In genomic region chr13:46273453-46274110, GRCm38 (mm10) we compare ENCODE assay signal across 8 mouse cellular contexts. TPM values are rescaled to one million over a fixed set of nuclear protein-coding genes. Genes with fewer than 3 reads are reported as not detected.
DNase-seq lines count a peak whose midpoint lies in the region; ATAC-seq lines count a peak whose summit lies in the region.

Gene Stmnd1, plus strand, starts transcription at chr13:46273721.

- peaks cover 23% of the 10 kb centered on the region for H3K4me1 ChIP-seq in heart, embryonic 12.5 days (replicated peaks)
- peaks cover 5% of the 10 kb centered on the region; the same call in 1 of the 2 replicates for H3K4me1 ChIP-seq in limb, embryonic 11.5 days (ENCODE audit: control insufficient read depth, insufficient read depth, low read length)
- H3K4me1 ChIP-seq in neural tube, embryonic 13.5 days (replicated peaks), result peaks cover 25% of the 10 kb centered on the region

- no peaks in the 10 kb centered on the region for H3K27me3 ChIP-seq in heart, embryonic 12.5 days (replicated peaks)
- H3K27me3 ChIP-seq in limb, embryonic 11.5 days (ENCODE audit: control insufficient read depth, insufficient read depth, low read length), result no peaks in the 10 kb centered on the region
- H3K27me3 ChIP-seq in neural tube, embryonic 13.5 days, result no peaks in the 10 kb centered on the region

- no peak; the same call in 1 of the 2 replicates for ATAC-seq in heart, embryonic 12.5 days (ENCODE audit: insufficient number of reproducible peaks, low FRiP score)
- no peak for ATAC-seq in limb, embryonic 11.5 days (ENCODE audit: insufficient number of reproducible peaks, low FRiP score, low TSS enrichment, low read depth)
- peak; percentile 59; the same call in 1 of the 2 replicates for ATAC-seq in neural tube, embryonic 13.5 days (ENCODE audit: low read depth)

- DNase-seq in urinary bladder, postnatal 36 days (ENCODE audit: low spot score in 2 of 2), result peak; percentile 43 to 44
- DNase-seq in urinary bladder, adult 2 months (ENCODE audit: low spot score), result no peak
- DNase-seq in limb, embryonic 11.5 days (ENCODE audit: low spot score), result peak; percentile 40
- DNase-seq in B cell, adult 2 months, result no peak
- DNase-seq in cerebellum, adult 8-10 months, result no peak
- no peak for DNase-seq in cerebellum, postnatal 36 days

- H3K9ac ChIP-seq in heart, embryonic 12.5 days, result no peak within 1 kb of the TSS
- H3K9ac ChIP-seq in limb, embryonic 11.5 days (ENCODE audit: low read length), result no peak within 1 kb of the TSS
- no peak within 1 kb of the TSS for H3K9ac ChIP-seq in neural tube, embryonic 13.5 days

- WGBS in heart, embryonic 12.5 days, result 5% methylated on average over 8 of the region's 8 CpGs
- 20% methylated on average over 7 of the region's 8 CpGs for WGBS in limb, embryonic 11.5 days
- WGBS in neural tube, embryonic 13.5 days, result 29% methylated on average over 8 of the region's 8 CpGs

- H3K27ac ChIP-seq in heart, embryonic 12.5 days (ENCODE audit: poor library complexity, severe bottlenecking), result 0 out of 2 replicates have a peak within 1 kb of the TSS, but pooled peaks have one; percentile 32
- H3K27ac ChIP-seq in limb, embryonic 11.5 days (replicated peaks; ENCODE audit: low read depth, low read length), result no peak within 1 kb of the TSS
- H3K27ac ChIP-seq in neural tube, embryonic 13.5 days (replicated peaks), result 0 out of 2 replicates have a peak within 1 kb of the TSS, but pooled peaks have one; percentile 9

- H3K36me3 ChIP-seq in heart, embryonic 12.5 days, result no peaks in the 10 kb centered on the region
- no peaks in the 10 kb centered on the region for H3K36me3 ChIP-seq in limb, embryonic 11.5 days (ENCODE audit: control insufficient read depth, insufficient read depth, low read length)
- no peaks in the 10 kb centered on the region for H3K36me3 ChIP-seq in neural tube, embryonic 13.5 days

- peak within 1 kb of the TSS; percentile 38 for H3K4me3 ChIP-seq in heart, embryonic 12.5 days
- 0 out of 2 replicates have a peak within 1 kb of the TSS, but pooled peaks have one; percentile 6 for H3K4me3 ChIP-seq in limb, embryonic 11.5 days (ENCODE audit: low read depth, low read length)
- peak within 1 kb of the TSS; percentile 12; the same call in 1 of the 2 replicates for H3K4me3 ChIP-seq in neural tube, embryonic 13.5 days

- H3K9me3 ChIP-seq in heart, embryonic 12.5 days (replicated peaks), result no peaks in the 10 kb centered on the region
- no peaks in the 10 kb centered on the region for H3K9me3 ChIP-seq in limb, embryonic 11.5 days (ENCODE audit: control insufficient read depth, low read length)
- H3K9me3 ChIP-seq in neural tube, embryonic 13.5 days, result no peaks in the 10 kb centered on the region

- peak within 1 kb of the TSS; percentile 71 for H3K4me2 ChIP-seq in heart, embryonic 12.5 days
- peak within 1 kb of the TSS; percentile 43 for H3K4me2 ChIP-seq in limb, embryonic 11.5 days (ENCODE audit: low read depth, severe bottlenecking)
- H3K4me2 ChIP-seq in neural tube, embryonic 13.5 days, result peak within 1 kb of the TSS; percentile 41

RNA-seq across cellular contexts. Expression of gene Stmnd1, which starts in this region (rescaled TPM):
- 0.83 and 1.0 TPM in 2 replicates for polyA plus RNA-seq in urinary bladder, adult 2 months (2012; rRNA removed)
- 0.18 and 0.33 TPM in 2 replicates for polyA plus RNA-seq in heart, embryonic 12.5 days (2016; fragmentation: Nextera tagmentation; extraction: Ambion mirVana)
- polyA plus RNA-seq in limb, embryonic 11.5 days (2014; fragmentation: Nextera tagmentation; extraction: Ambion mirVana), result not detected in 2 replicates
- 0.18 TPM in 1 of 2 replicates, not detected in the other for polyA plus RNA-seq in neural tube, embryonic 13.5 days (2015; fragmentation: Nextera tagmentation; extraction: Ambion mirVana)

Comparison
In these comparisons a context has a peak if more than half of its experiments do, and no peak if none do; other contexts are left out.
1. DNase-seq: peak in urinary bladder, postnatal 36 days (2 of 2); none in urinary bladder, adult 2 months (single experiment), B cell, adult 2 months (0 of 2), cerebellum, adult 8-10 months (single experiment) and cerebellum, postnatal 36 days (0 of 2).
2. Peak in DNase-seq, H3K4me3 ChIP-seq and H3K4me2 ChIP-seq in limb, embryonic 11.5 days; RNA of the gene not detected or under 1 TPM.
3. Peak in ATAC-seq, H3K4me3 ChIP-seq, H3K27ac ChIP-seq and H3K4me2 ChIP-seq in neural tube, embryonic 13.5 days; RNA of the gene not detected or under 1 TPM.
4. Peak in every context shown above with its lines, with median percentiles within 50 percentile points of each other: H3K4me2 ChIP-seq and H3K4me3 ChIP-seq.